Mouse (Mus musculus) liver, adult 2 months (tissue): Measurements from ENCODE around the gene Ints1. TPM values are rescaled to one million over a fixed set of nuclear protein-coding genes. Genes with fewer than 3 reads are reported as not detected.

Experiments used
- DNase-seq: peaks from one replicate; pipeline ENCODE4 v3.0.0-alpha.2; 2011; ENCODE audit warnings: low read depth, low spot score; ENCODE audit errors: extremely low read depth
- H3K27ac ChIP-seq: fragments of 200-500 bp; replicated peaks from 2 replicates; pipeline ENCODE4 v1.5.1; 2012; ENCODE audit warnings: low read depth, mild to moderate bottlenecking, control low read depth, inconsistent platforms, low read length; ENCODE audit not compliant: insufficient read depth
- H3K27me3 ChIP-seq: fragments of 200-500 bp; 2 replicates; pipeline ENCODE4 v1.6.1; 2012; ENCODE audit warnings: mild to moderate bottlenecking, moderate library complexity, low read length, inconsistent platforms; ENCODE audit not compliant: control insufficient read depth, insufficient read depth
- H3K36me3 ChIP-seq: fragments of 200-500 bp; 2 replicates; pipeline ENCODE4 v1.6.1; 2012; ENCODE audit warnings: low read length, inconsistent platforms; ENCODE audit not compliant: control insufficient read depth, insufficient read depth
- H3K4me1 ChIP-seq: fragments of 200-500 bp; 2 replicates; pipeline ENCODE4 v1.6.1; 2011; ENCODE audit warnings: low read length; ENCODE audit not compliant: control insufficient read depth, insufficient read depth
- H3K4me3 ChIP-seq: fragments of 200-500 bp; 2 replicates; pipeline ENCODE4 v1.5.1; 2011; ENCODE audit warnings: low read depth, mild to moderate bottlenecking, control low read depth, low read length, moderate library complexity; ENCODE audit not compliant: insufficient read depth
- H3K79me2 ChIP-seq: fragments of 200-500 bp; 2 replicates; pipeline ENCODE4 v1.6.1; 2012; ENCODE audit warnings: inconsistent platforms, mild to moderate bottlenecking, low read length, moderate library complexity; ENCODE audit not compliant: control insufficient read depth, insufficient read depth
- H3K9ac ChIP-seq: fragments of 200-500 bp; 2 replicates; pipeline ENCODE4 v1.6.1; 2012; ENCODE audit warnings: low read depth, mild to moderate bottlenecking, control low read depth, inconsistent platforms, low read length
- CTCF ChIP-seq: fragments of 200-500 bp; IDR thresholded peaks from 2 replicates; pipeline ENCODE4 v1.5.1; 2011; ENCODE audit warnings: low read depth, low read length, control low read depth
- POLR2A ChIP-seq: fragments of 200-500 bp; IDR thresholded peaks from 2 replicates; pipeline ENCODE4 v1.6.1; 2011; ENCODE audit warnings: low read length, control low read depth; ENCODE audit not compliant: insufficient read depth; ENCODE audit errors: extremely low read depth
- WGBS: fragments of 180-500 bp; shearing (Covaris S2); methylation state at CpG from one replicate; pipeline ENCODE4 v1.1.7; 2018; 5-methylcytosine and 5-hydroxymethylcytosine counted together
- polyA plus RNA-seq: library from polyadenylated mRNA; depleted of rRNA; stranded (reverse); fragments of >200 nt; gene quantifications from 2 replicates; pipeline ENCODE4 v1.2.3, GENCODE M21; 2012
- total RNA-seq: library from RNA; depleted of rRNA; stranded (reverse); fragments of >200 nt; gene quantifications from 2 replicates; pipeline ENCODE4 v1.2.3, GENCODE M21; 2014

Ints1 gene
- total and polyA plus RNA-seq, 2 experiments: 10.0 to 25.2 TPM

- no peak overlapping the region for H3K27ac ChIP-seq
- 0 out of 2 replicates have a peak, but pooled peaks cover 1% of the 10 kb centered on the region for H3K36me3 ChIP-seq
- no peak overlapping the region for H3K9ac ChIP-seq
- H3K27me3 ChIP-seq: no peaks in the 10 kb centered on the region
- no peak for TF ChIP-seq POLR2A
- TF ChIP-seq CTCF: no peak
- no peak overlapping the region for H3K4me3 ChIP-seq
- no peak for DNase-seq
- H3K79me2 ChIP-seq: peaks cover 34% of the 10 kb centered on the region
- 95% methylated on average over 9 of the region's 9 CpGs for WGBS
- H3K4me1 ChIP-seq: peaks cover 9% of the 10 kb centered on the region
These were observed 23.6 kb upstream of the Ints1 start for GRCm38 (mm10) chr5:139799041-139799440.

GRCm38 (mm10) chr5:139798168-139798900 is 22.9 kb upstream of the Ints1 start:
- WGBS: 81% methylated on average over 12 of the region's 12 CpGs
- no peak for DNase-seq
- no peak for TF ChIP-seq POLR2A
- no peak for TF ChIP-seq CTCF
- Histone ChIP-seq H3K79me2 (peaks cover 38% of the 10 kb centered on the region), H3K36me3 (0 out of 2 replicates have a peak, but pooled peaks cover 1% of the 10 kb centered on the region), H3K27ac (no peak overlapping the region), H3K9ac (no peak overlapping the region), H3K27me3 (no peaks in the 10 kb centered on the region), H3K4me1 (peaks cover 14% of the 10 kb centered on the region), H3K4me3 (no peak overlapping the region)

DNA sequence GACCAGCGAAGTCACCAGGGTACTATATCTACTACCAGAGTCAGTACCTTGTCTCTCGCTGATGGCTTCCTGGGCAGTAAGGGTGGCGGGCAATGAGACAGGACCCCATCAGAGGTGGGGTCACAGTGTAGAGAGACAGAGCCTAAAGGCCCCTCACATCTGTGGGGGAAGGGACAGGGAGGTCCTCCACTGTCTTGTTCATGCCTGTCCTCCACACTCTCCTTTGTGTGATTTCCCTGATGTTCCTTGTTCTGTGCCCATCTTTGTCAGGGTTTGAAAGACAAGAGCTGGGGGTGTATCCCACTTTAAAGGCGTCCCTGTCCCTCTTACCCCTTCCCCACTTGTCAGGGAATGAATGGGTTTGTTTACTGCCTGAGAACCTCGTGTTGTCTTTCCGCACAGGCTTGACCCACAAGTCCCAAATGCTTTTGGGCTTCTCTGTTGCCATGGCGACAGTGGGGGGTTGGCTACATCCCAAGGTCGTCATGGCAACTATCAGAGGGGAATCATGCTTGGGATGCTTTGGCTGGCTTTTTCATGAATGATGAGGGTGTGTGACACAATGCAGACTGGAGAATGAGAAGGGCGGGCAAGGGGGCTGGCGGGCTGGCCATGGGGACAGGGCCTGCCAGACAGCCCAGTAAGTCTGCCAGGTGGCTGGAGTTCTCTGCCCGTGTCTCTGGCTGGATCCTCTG is 22.1 kb upstream of the Ints1 start:
- Histone ChIP-seq H3K27ac (peak overlapping the region; percentile 37), H3K36me3 (0 out of 2 replicates have a peak, but pooled peaks cover 1% of the 10 kb centered on the region), H3K9ac (no peak overlapping the region), H3K4me3 (no peak overlapping the region), H3K4me1 (peaks cover 21% of the 10 kb centered on the region), H3K27me3 (no peaks in the 10 kb centered on the region), H3K79me2 (peaks cover 40% of the 10 kb centered on the region)
- peak; percentile 55 for DNase-seq
- no peak for TF ChIP-seq POLR2A
- no peak for TF ChIP-seq CTCF
- 61% methylated on average over 11 of the region's 11 CpGs for WGBS

GRCm38 (mm10) chr5:139796900-139797299 is 21.4 kb upstream of the Ints1 start:
- peaks cover 27% of the 10 kb centered on the region for H3K4me1 ChIP-seq
- peak overlapping the region; percentile 69 for H3K27ac ChIP-seq
- WGBS: 30% methylated on average over 13 of the region's 13 CpGs
- H3K9ac ChIP-seq: peak overlapping the region; percentile 43
- DNase-seq: peak; percentile 51
- H3K4me3 ChIP-seq: peak overlapping the region; percentile 21
- 0 out of 2 replicates have a peak, but pooled peaks cover 1% of the 10 kb centered on the region for H3K36me3 ChIP-seq
- no peak for TF ChIP-seq CTCF
- H3K79me2 ChIP-seq: peaks cover 43% of the 10 kb centered on the region
- no peaks in the 10 kb centered on the region for H3K27me3 ChIP-seq

GRCm38 (mm10) chr5:139796001-139796620 is 20.6 kb upstream of the Ints1 start:
- no peak overlapping the region for H3K9ac ChIP-seq
- DNase-seq: no peak
- WGBS: 47% methylated on average over 9 of the region's 9 CpGs

More at GRCm38 (mm10) chr5:139796001-139796620, 20.6 kb upstream of the Ints1 start:
- 0 out of 2 replicates have a peak, but pooled peaks cover 1% of the 10 kb centered on the region for H3K36me3 ChIP-seq
- H3K79me2 ChIP-seq: peaks cover 46% of the 10 kb centered on the region
- no peak for TF ChIP-seq CTCF
- no peak overlapping the region for H3K4me3 ChIP-seq
- H3K4me1 ChIP-seq: peaks cover 27% of the 10 kb centered on the region
- H3K27ac ChIP-seq: peak overlapping the region; percentile 69; the same call in 1 of the 2 replicates
- H3K27me3 ChIP-seq: no peaks in the 10 kb centered on the region
